Mouse (Mus musculus) embryonic facial prominence, embryonic 13.5 days (tissue): Measurements from ENCODE around the gene Strada. TPM values are rescaled to one million over a fixed set of nuclear protein-coding genes. Genes with fewer than 3 reads are reported as not detected.
A peak's percentile ranks its signal among the peaks of the same experiment; 100 is the strongest.

Experiments
- ATAC-seq: fragments of 200-750 bp; cut with Nextera tagmentation; 2 replicates; pipeline ENCODE4 v1.8.0; 2017; ENCODE audit warnings: low read depth; ENCODE audit not compliant: insufficient number of reproducible peaks, insufficient read depth, low FRiP score, low TSS enrichment
- H3K27ac ChIP-seq: fragments of 300-500 bp; sonication (generic); 2 replicates; pipeline ENCODE4 v1.5.1; 2015; ENCODE audit warnings: moderate library complexity, mild to moderate bottlenecking, inconsistent platforms
- H3K27me3 ChIP-seq: fragments of 300-500 bp; sonication (generic); 2 replicates; pipeline ENCODE4 v1.6.1; 2015; ENCODE audit warnings: mild to moderate bottlenecking, inconsistent platforms
- H3K36me3 ChIP-seq: fragments of 300-500 bp; sonication (generic); 2 replicates; pipeline ENCODE4 v1.6.1; 2015; ENCODE audit warnings: mild to moderate bottlenecking, inconsistent platforms
- H3K4me1 ChIP-seq: fragments of 300-500 bp; sonication (generic); 2 replicates; pipeline ENCODE4 v1.6.1; 2015; ENCODE audit warnings: inconsistent platforms
- H3K4me2 ChIP-seq: fragments of 300-500 bp; sonication (generic); 2 replicates; pipeline ENCODE4 v1.6.1; 2015; ENCODE audit warnings: moderate library complexity, mild to moderate bottlenecking, inconsistent platforms
- H3K4me3 ChIP-seq: fragments of 300-500 bp; sonication (generic); 2 replicates; pipeline ENCODE4 v1.5.1; 2015; ENCODE audit warnings: mild to moderate bottlenecking, inconsistent platforms
- H3K9ac ChIP-seq: fragments of 300-500 bp; sonication (generic); 2 replicates; pipeline ENCODE4 v1.6.1; 2015; ENCODE audit warnings: mild to moderate bottlenecking, inconsistent platforms
- H3K9me3 ChIP-seq: fragments of 300-500 bp; sonication (generic); 2 replicates; pipeline ENCODE4 v1.6.1; 2016; ENCODE audit warnings: inconsistent platforms
- WGBS: fragments of 180-500 bp; shearing (Covaris S2); methylation state at CpG from one replicate; pipeline ENCODE4 v1.1.7; 2015; ENCODE audit warnings: mixed read lengths; 5-methylcytosine and 5-hydroxymethylcytosine counted together
- polyA plus RNA-seq: library from polyadenylated mRNA; unstranded; fragments of >200 nt; fragmentation: Nextera tagmentation; extraction: Ambion mirVana; gene quantifications from 2 replicates; pipeline ENCODE4 v1.2.1, GENCODE M21; 2015

The Strada gene
- polyA plus RNA-seq, 1 experiment from 2014 or later, result 35.8 TPM

- Histone ChIP-seq H3K9me3 (no peaks in the 10 kb centered on the region), H3K4me3 (no peak overlapping the region), H3K4me2 (peak overlapping the region; percentile 16; the same call in 1 of the 2 replicates), H3K36me3 (peaks cover 25% of the 10 kb centered on the region), H3K27ac (peak overlapping the region; percentile 83), H3K27me3 (no peaks in the 10 kb centered on the region), H3K9ac (peak overlapping the region; percentile 61), H3K4me1 (peaks cover 22% of the 10 kb centered on the region)
- ATAC-seq, result no peak
- WGBS, result 29% methylated on average over 7 of the region's 7 CpGs
Observed at GRCm38 (mm10) chr11:106179711-106180448, 22.1 kb downstream of the Strada start.

GRCm38 (mm10) chr11:106178036-106178782 lies 23.8 kb downstream of the Strada start:
- WGBS, result 49% methylated on average over 5 of the region's 5 CpGs
- H3K4me2 ChIP-seq, result no peak overlapping the region
- peaks cover 21% of the 10 kb centered on the region for H3K36me3 ChIP-seq
- no peak for ATAC-seq
- no peaks in the 10 kb centered on the region for H3K9me3 ChIP-seq
- H3K4me3 ChIP-seq, result no peak overlapping the region
- peaks cover 25% of the 10 kb centered on the region for H3K4me1 ChIP-seq
- no peaks in the 10 kb centered on the region for H3K27me3 ChIP-seq
- H3K27ac ChIP-seq, result no peak overlapping the region
- H3K9ac ChIP-seq, result 0 out of 2 replicates have a peak overlapping the region, but pooled peaks have one; percentile 6

- Histone ChIP-seq H3K27me3 (no peaks in the 10 kb centered on the region), H3K4me1 (peaks cover 25% of the 10 kb centered on the region), H3K9ac (no peak overlapping the region), H3K36me3 (peaks cover 20% of the 10 kb centered on the region), H3K27ac (no peak overlapping the region), H3K9me3 (no peaks in the 10 kb centered on the region), H3K4me2 (no peak overlapping the region), H3K4me3 (no peak overlapping the region)
- no peak for ATAC-seq
- 90% methylated on average over 5 of the region's 5 CpGs for WGBS
Observed at GRCm38 (mm10) chr11:106176372-106176771, 25.6 kb downstream of the Strada start.

GRCm38 (mm10) chr11:106175081-106175480 lies 26.9 kb downstream of the Strada start:
- H3K9me3 ChIP-seq, result no peaks in the 10 kb centered on the region
- H3K9ac ChIP-seq, result no peak overlapping the region
- no peak for ATAC-seq
- 51% methylated on average over 3 of the region's 3 CpGs for WGBS
- no peak overlapping the region for H3K4me2 ChIP-seq
- no peak overlapping the region for H3K4me3 ChIP-seq
- peaks cover 21% of the 10 kb centered on the region for H3K4me1 ChIP-seq
- H3K27me3 ChIP-seq, result no peaks in the 10 kb centered on the region
- peaks cover 29% of the 10 kb centered on the region for H3K36me3 ChIP-seq
- H3K27ac ChIP-seq, result peak overlapping the region; percentile 13; the same call in 1 of the 2 replicates

GRCm38 (mm10) chr11:106174372-106174771 lies 27.6 kb downstream of the Strada start:
- Histone ChIP-seq H3K4me2 (no peak overlapping the region), H3K27ac (0 out of 2 replicates have a peak overlapping the region, but pooled peaks have one; percentile 13), H3K4me1 (peaks cover 14% of the 10 kb centered on the region; the same call in 1 of the 2 replicates), H3K36me3 (peaks cover 36% of the 10 kb centered on the region), H3K27me3 (no peaks in the 10 kb centered on the region), H3K4me3 (no peak overlapping the region), H3K9me3 (no peaks in the 10 kb centered on the region), H3K9ac (no peak overlapping the region)
- 70% methylated on average over 5 of the region's 5 CpGs for WGBS
- ATAC-seq, result no peak

- no peak for ATAC-seq
- Histone ChIP-seq H3K9me3 (no peaks in the 10 kb centered on the region), H3K4me2 (no peak overlapping the region), H3K27me3 (no peaks in the 10 kb centered on the region), H3K4me3 (no peak overlapping the region), H3K9ac (no peak overlapping the region), H3K36me3 (peaks cover 40% of the 10 kb centered on the region), H3K4me1 (peaks cover 7% of the 10 kb centered on the region; the same call in 1 of the 2 replicates), H3K27ac (no peak overlapping the region)
- WGBS, result 93% methylated on average over 2 of the region's 2 CpGs
Observed at GRCm38 (mm10) chr11:106173228-106173627, 28.7 kb downstream of the Strada start.

- Histone ChIP-seq H3K9me3 (no peaks in the 10 kb centered on the region), H3K4me1 (peaks cover 5% of the 10 kb centered on the region; the same call in 1 of the 2 replicates), H3K27ac (no peak overlapping the region), H3K4me2 (no peak overlapping the region), H3K36me3 (peaks cover 62% of the 10 kb centered on the region), H3K9ac (no peak overlapping the region), H3K27me3 (no peaks in the 10 kb centered on the region), H3K4me3 (no peak overlapping the region)
- 78% methylated on average over 7 of the region's 7 CpGs for WGBS
- ATAC-seq, result no peak
Observed at GRCm38 (mm10) chr11:106170807-106171206, 31.2 kb downstream of the Strada start.

GRCm38 (mm10) chr11:106167435-106167834 lies 34.5 kb downstream of the Strada start:
- no peak overlapping the region for H3K27ac ChIP-seq
- 62% methylated on average over 5 of the region's 5 CpGs for WGBS
- H3K36me3 ChIP-seq, result peaks cover 74% of the 10 kb centered on the region
- no peak for ATAC-seq
- no peaks in the 10 kb centered on the region for H3K9me3 ChIP-seq
- H3K9ac ChIP-seq, result no peak overlapping the region; the same call in 1 of the 2 replicates
- H3K4me1 ChIP-seq, result no peaks in the 10 kb centered on the region
- H3K27me3 ChIP-seq, result no peaks in the 10 kb centered on the region
- no peak overlapping the region for H3K4me3 ChIP-seq
- no peak overlapping the region for H3K4me2 ChIP-seq

- no peak overlapping the region for H3K9ac ChIP-seq
- H3K9me3 ChIP-seq, result no peaks in the 10 kb centered on the region
- H3K27ac ChIP-seq, result no peak overlapping the region
- no peak overlapping the region for H3K4me2 ChIP-seq
- WGBS, result 93% methylated on average over 16 of the region's 16 CpGs
- no peak for ATAC-seq
- peaks cover 20% of the 10 kb centered on the region for H3K4me1 ChIP-seq
- H3K27me3 ChIP-seq, result no peaks in the 10 kb centered on the region
- peaks cover 57% of the 10 kb centered on the region for H3K36me3 ChIP-seq
- no peak overlapping the region for H3K4me3 ChIP-seq
Observed at GRCm38 (mm10) chr11:106164601-106165180, 37.3 kb downstream of the Strada start.

- H3K36me3 ChIP-seq, result peaks cover 53% of the 10 kb centered on the region
- H3K9me3 ChIP-seq, result no peaks in the 10 kb centered on the region
- no peak overlapping the region for H3K9ac ChIP-seq
- no peaks in the 10 kb centered on the region for H3K27me3 ChIP-seq
- no peak overlapping the region; the same call in 1 of the 2 replicates for H3K27ac ChIP-seq
- H3K4me3 ChIP-seq, result no peak overlapping the region
- ATAC-seq, result no peak
- WGBS, result 75% methylated on average over 4 of the region's 4 CpGs
- no peak overlapping the region for H3K4me2 ChIP-seq
- H3K4me1 ChIP-seq, result peaks cover 27% of the 10 kb centered on the region
Observed at GRCm38 (mm10) chr11:106163546-106163945, 38.4 kb downstream of the Strada start.

GRCm38 (mm10) chr11:106162237-106162636 lies 39.7 kb downstream of the Strada start:
- Histone ChIP-seq H3K36me3 (peaks cover 54% of the 10 kb centered on the region), H3K4me2 (no peak overlapping the region), H3K27me3 (no peaks in the 10 kb centered on the region), H3K4me3 (no peak overlapping the region), H3K27ac (peak overlapping the region; percentile 99), H3K4me1 (peaks cover 40% of the 10 kb centered on the region), H3K9me3 (no peaks in the 10 kb centered on the region), H3K9ac (no peak overlapping the region)
- WGBS, result 66% methylated on average over 2 of the region's 2 CpGs
- ATAC-seq, result no peak
